Mouse (Mus musculus): ENCODE results near the gene Rai1.

- TF ChIP-seq GATA1 (IDR thresholded peaks at IDR 0.05; ENCODE audit: borderline replicate concordance, low read length) (no peak), FLI1 (IDR thresholded peaks at IDR 0.05; ENCODE audit: low read length) (no peak)
Observed at GRCm38 (mm10) chr11:60088947-60089346, 15.9 kb upstream of the Rai1 start.

Measured in megakaryocyte, embryonic 14.5 days (primary cell).